Mouse (Mus musculus) myocyte (in vitro differentiated cells): ENCODE data around the gene Sptlc2. TPM values are rescaled to one million over a fixed set of nuclear protein-coding genes. Genes with fewer than 3 reads are reported as not detected.

ENCODE experiments used
- H3K27me3 ChIP-seq: one replicate; pipeline ENCODE4 v1.6.1; 2011; ENCODE audit not compliant: control insufficient read depth, insufficient read depth, insufficient read length
- H3K36me3 ChIP-seq: one replicate; pipeline ENCODE4 v1.6.1; 2011; ENCODE audit not compliant: control insufficient read depth, insufficient read depth
- H3K4me2 ChIP-seq: one replicate; pipeline ENCODE4 v1.6.1; 2011; ENCODE audit warnings: low read depth, control low read depth
- H3K4me3 ChIP-seq: one replicate; pipeline ENCODE4 v1.5.1; 2011; ENCODE audit warnings: mild to moderate bottlenecking, control low read depth, moderate library complexity
- H3K79me2 ChIP-seq: one replicate; pipeline ENCODE4 v1.6.1; 2011; ENCODE audit not compliant: control insufficient read depth, insufficient read depth
- H3ac ChIP-seq: one replicate; pipeline ENCODE4 v1.6.1; 2011; ENCODE audit not compliant: control insufficient read depth, insufficient read length
- CEBPB ChIP-seq: IDR thresholded peaks from 2 replicates; pipeline ENCODE4 v1.6.1; 2011; ENCODE audit warnings: mild to moderate bottlenecking, moderate library complexity; ENCODE audit not compliant: poor library complexity, insufficient read depth, severe bottlenecking
- E2F4 ChIP-seq: IDR thresholded peaks from one replicate; pipeline ENCODE4 v1.6.1; 2011; ENCODE audit warnings: mild to moderate bottlenecking, control low read depth, moderate library complexity; ENCODE audit not compliant: insufficient read depth
- MAX ChIP-seq: IDR thresholded peaks from one replicate; pipeline ENCODE4 v1.6.1; 2011; ENCODE audit warnings: low read depth, mild to moderate bottlenecking, control low read depth
- MYOD1 ChIP-seq, 3 experiments: IDR thresholded peaks; one replicate each; pipeline ENCODE4 v1.6.1; 2011; ENCODE audit warnings: control low read depth in 2 of 3, low read depth in 2 of 3, mild to moderate bottlenecking in 2 of 3, moderate library complexity in 1 of 3; ENCODE audit not compliant: insufficient read length in 2 of 3, control insufficient read depth in 1 of 3
- MYOG ChIP-seq, 3 experiments: IDR thresholded peaks; one replicate each; pipeline ENCODE4 v1.6.1; 2011; ENCODE audit warnings: control low read depth in 2 of 3, low read depth in 2 of 3, mild to moderate bottlenecking in 2 of 3; ENCODE audit not compliant: insufficient read length in 2 of 3, control insufficient read depth in 1 of 3, insufficient read depth in 1 of 3
- POLR2A ChIP-seq: IDR thresholded peaks from one replicate; pipeline ENCODE4 v1.6.1; 2011; ENCODE audit warnings: low read depth, mild to moderate bottlenecking, control low read depth, moderate library complexity; ENCODE audit not compliant: insufficient read length
- POLR2AphosphoS2 ChIP-seq: IDR thresholded peaks from one replicate; pipeline ENCODE4 v1.6.1; 2011; ENCODE audit warnings: low read depth, control low read depth; ENCODE audit not compliant: insufficient read length
- REST ChIP-seq: IDR thresholded peaks from one replicate; pipeline ENCODE4 v1.6.1; 2011; ENCODE audit warnings: mild to moderate bottlenecking, control low read depth, moderate library complexity; ENCODE audit not compliant: insufficient read depth, insufficient read length
- SRF ChIP-seq: IDR thresholded peaks from one replicate; pipeline ENCODE4 v1.6.1; 2011; ENCODE audit warnings: low read depth; ENCODE audit not compliant: control insufficient read depth, insufficient read length
- TCF12 ChIP-seq: IDR thresholded peaks from one replicate; pipeline ENCODE4 v1.6.1; 2011; ENCODE audit warnings: mild to moderate bottlenecking, control low read depth; ENCODE audit not compliant: poor library complexity, insufficient read depth, severe bottlenecking
- TCF3 ChIP-seq: IDR thresholded peaks from one replicate; pipeline ENCODE4 v1.6.1; 2011; ENCODE audit warnings: low read depth, control low read depth; ENCODE audit not compliant: insufficient read length
- USF1 ChIP-seq: IDR thresholded peaks from one replicate; pipeline ENCODE4 v1.6.1; 2011; ENCODE audit warnings: low read depth, mild to moderate bottlenecking, control low read depth, moderate library complexity
- polyA plus RNA-seq: library from polyadenylated mRNA; unstranded; fragments of >200 nt; fragmentation: generic; extraction: Trizol; gene quantifications from one replicate; pipeline ENCODE4 v1.2.1, GENCODE M21; 2012; ENCODE audit warnings: missing spikeins

Gene Sptlc2
- polyA plus RNA-seq, 1 experiment: 43.4 TPM

DNA sequence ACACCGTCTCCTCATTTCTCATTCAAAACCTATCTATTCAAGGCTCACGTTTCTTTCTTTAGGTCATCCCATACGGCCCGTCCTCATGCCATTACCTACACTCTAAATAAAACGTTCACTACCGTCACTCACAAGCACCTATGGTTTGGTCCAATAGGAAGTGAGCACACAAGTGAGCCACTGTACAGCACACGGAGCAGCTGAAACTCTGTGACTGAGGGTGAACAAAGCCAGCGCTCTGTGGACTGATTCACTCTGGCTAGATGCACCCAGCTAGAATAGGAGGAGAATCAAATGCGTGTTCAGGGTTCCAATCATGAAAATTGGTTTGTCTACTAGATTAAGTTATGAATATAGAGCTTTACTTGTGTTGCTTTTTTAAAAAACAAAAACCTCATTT is 22.5 kb downstream of the Sptlc2 start:
- H3K4me2 ChIP-seq: no peak overlapping the region
- no peak overlapping the region for H3K4me3 ChIP-seq
- peaks cover 28% of the 10 kb centered on the region for H3K36me3 ChIP-seq
- TF ChIP-seq SRF (no peak), POLR2A (no peak), MYOG (IDR thresholded peaks at IDR 0.05; ENCODE audit: control insufficient read depth in 1 of 3, insufficient read depth in 1 of 3, insufficient read length in 2 of 3, low read depth in 2 of 3) (no peak), TCF3 (no peak), MYOD1 (IDR thresholded peaks at IDR 0.05; ENCODE audit: control insufficient read depth in 1 of 3, insufficient read length in 2 of 3, low read depth in 2 of 3) (no peak), POLR2AphosphoS2 (no peak), TCF12 (no peak), MAX (no peak)
- peaks cover under 1% of the 10 kb centered on the region for H3K79me2 ChIP-seq
- H3ac ChIP-seq: no peak overlapping the region
- H3K27me3 ChIP-seq: no peaks in the 10 kb centered on the region

DNA sequence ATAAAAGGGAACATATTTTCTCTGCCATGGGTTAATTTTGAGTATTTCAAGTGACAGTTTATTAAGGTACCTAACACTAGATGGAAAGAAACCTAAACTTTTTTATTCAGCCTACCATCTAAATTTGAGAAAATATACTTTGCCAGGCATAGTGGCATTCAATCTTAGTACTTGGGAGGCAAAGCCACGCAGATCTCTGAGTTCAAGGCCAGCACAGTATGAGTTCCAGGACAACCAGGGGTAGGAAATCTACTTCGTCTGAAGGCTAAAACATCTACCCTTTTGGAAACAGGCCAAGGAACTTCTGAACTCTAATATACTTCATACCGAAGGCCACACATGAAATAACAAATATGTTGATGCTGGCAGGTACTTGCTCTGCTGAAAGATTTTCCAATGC is 26.0 kb downstream of the Sptlc2 start:
- no peak overlapping the region for H3ac ChIP-seq
- no peaks in the 10 kb centered on the region for H3K27me3 ChIP-seq
- TF ChIP-seq USF1: no peak
- TF ChIP-seq CEBPB: no peak
- no peak for TF ChIP-seq TCF3
- TF ChIP-seq POLR2AphosphoS2: no peak
- no peak for TF ChIP-seq MYOG (IDR thresholded peaks at IDR 0.05; ENCODE audit: control insufficient read depth in 1 of 3, insufficient read depth in 1 of 3, insufficient read length in 2 of 3, low read depth in 2 of 3)
- TF ChIP-seq REST: no peak
- no peak for TF ChIP-seq SRF
- TF ChIP-seq TCF12: no peak
- H3K4me3 ChIP-seq: no peak overlapping the region
- H3K79me2 ChIP-seq: no peaks in the 10 kb centered on the region
- H3K4me2 ChIP-seq: no peak overlapping the region
- H3K36me3 ChIP-seq: peaks cover 17% of the 10 kb centered on the region

DNA sequence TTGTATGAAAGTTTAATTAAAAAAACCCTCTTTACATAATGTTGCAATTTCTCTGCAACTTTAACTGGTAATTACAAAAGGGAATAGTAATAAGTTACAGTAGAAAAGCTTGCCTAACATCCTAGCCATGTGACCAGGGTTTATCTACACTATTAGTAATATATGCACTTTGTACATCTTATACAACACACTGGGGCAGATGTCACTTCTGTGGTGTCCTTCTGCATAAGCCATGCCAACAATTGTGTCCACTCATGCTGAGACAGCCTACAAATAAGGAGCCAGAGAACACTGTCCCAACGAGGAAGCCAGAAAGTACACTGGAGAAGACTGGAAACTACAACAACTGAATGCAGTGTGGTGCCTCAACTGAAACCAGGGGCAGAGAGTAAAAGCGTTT is 40.1 kb downstream of the Sptlc2 start:
- Histone ChIP-seq H3K4me2 (no peak overlapping the region), H3K4me3 (no peak overlapping the region), H3ac (no peak overlapping the region), H3K36me3 (peaks cover 24% of the 10 kb centered on the region), H3K79me2 (no peaks in the 10 kb centered on the region), H3K27me3 (no peaks in the 10 kb centered on the region)
- TF ChIP-seq REST (no peak), MYOD1 (IDR thresholded peaks at IDR 0.05; ENCODE audit: control insufficient read depth in 1 of 3, insufficient read length in 2 of 3, low read depth in 2 of 3) (no peak), USF1 (no peak), MYOG (IDR thresholded peaks at IDR 0.05; ENCODE audit: control insufficient read depth in 1 of 3, insufficient read depth in 1 of 3, insufficient read length in 2 of 3, low read depth in 2 of 3) (no peak), MAX (no peak), SRF (no peak), E2F4 (no peak), TCF3 (no peak), POLR2A (no peak), POLR2AphosphoS2 (no peak), TCF12 (no peak), CEBPB (no peak)

DNA sequence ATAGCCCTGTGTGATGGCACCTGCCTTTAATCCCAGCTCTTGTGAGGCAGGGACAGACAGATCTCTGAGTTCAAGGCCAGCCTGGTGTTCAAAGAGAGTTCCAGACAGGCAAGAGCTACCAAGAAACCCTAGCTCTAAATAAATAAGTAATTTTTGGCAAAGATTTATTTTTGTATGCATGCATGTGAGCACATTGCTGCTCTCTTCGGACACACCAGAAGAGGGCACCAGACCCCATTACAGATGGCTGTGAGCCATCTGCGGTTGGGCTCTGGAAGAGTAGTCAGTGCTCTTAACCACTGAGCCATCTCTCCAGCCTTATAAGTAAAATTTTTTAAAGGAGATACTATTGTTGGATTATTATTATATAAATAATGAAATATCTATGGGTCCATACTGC is 40.6 kb downstream of the Sptlc2 start:
- Histone ChIP-seq H3K27me3 (no peaks in the 10 kb centered on the region), H3ac (no peak overlapping the region), H3K36me3 (peaks cover 28% of the 10 kb centered on the region), H3K4me2 (no peak overlapping the region), H3K79me2 (no peaks in the 10 kb centered on the region), H3K4me3 (no peak overlapping the region)
- TF ChIP-seq MYOD1 (IDR thresholded peaks at IDR 0.05; ENCODE audit: control insufficient read depth in 1 of 3, insufficient read length in 2 of 3, low read depth in 2 of 3) (no peak), POLR2AphosphoS2 (no peak), CEBPB (no peak), POLR2A (no peak), MYOG (IDR thresholded peaks at IDR 0.05; ENCODE audit: control insufficient read depth in 1 of 3, insufficient read depth in 1 of 3, insufficient read length in 2 of 3, low read depth in 2 of 3) (no peak), TCF3 (no peak), E2F4 (no peak), SRF (no peak), MAX (no peak), TCF12 (no peak), USF1 (no peak), REST (no peak)
